Mouse (Mus musculus) leukemia stem cell, adult 10-12 weeks (primary cell): Measurements from ENCODE around the gene Hykk. TPM values are rescaled to one million over a fixed set of nuclear protein-coding genes. Genes with fewer than 3 reads are reported as not detected.

Experiments used
- polyA plus RNA-seq: library from polyadenylated mRNA; stranded (reverse); fragments of >175 nt; gene quantifications from 2 replicates; pipeline ENCODE4 v1.2.3, GENCODE M21; 2012; ENCODE audit warnings: low replicate concordance

Hykk gene
- polyA plus RNA-seq, result 0.39 TPM in 1 of 2 replicates, not detected in the other

DNA sequence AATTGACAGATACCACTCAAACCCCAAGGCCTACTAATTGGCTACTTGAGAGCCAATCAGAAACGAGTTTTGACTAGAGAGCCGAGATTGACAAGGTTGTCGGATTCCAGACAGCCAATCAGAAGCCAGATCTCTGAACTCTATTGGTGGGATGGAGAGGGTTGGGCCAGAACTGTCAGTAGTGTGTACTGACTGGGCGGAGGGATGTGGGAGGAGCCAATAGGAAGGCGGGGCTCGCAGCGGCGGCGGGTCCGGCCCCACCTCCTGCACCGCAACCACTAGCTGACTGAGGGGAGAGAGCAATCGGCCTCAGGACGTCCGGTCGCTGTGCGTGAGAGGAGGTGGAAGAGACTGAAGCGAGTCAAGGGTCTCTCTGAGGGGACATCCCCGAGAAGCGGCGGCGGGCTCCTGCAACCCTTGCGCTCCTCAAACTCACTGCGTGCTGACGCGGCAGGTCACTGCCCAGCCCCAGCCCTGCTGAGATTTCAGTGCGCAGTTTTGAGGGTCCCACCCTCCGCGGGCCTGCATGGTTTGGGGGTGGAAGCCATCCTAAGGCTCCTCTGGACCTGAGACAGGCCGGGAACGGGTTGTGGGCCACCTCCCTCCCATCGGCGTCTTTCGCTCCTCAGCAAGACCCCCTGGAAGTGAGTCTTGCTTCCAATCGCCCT, at the start of gene Hykk:
Hykk (plus strand) TSS at position 274 of the 668 bp plus-strand sequence.

GRCm38 (mm10) chr9:54950575-54951321, 33.7 kb downstream of the Hykk start, which contains the start of the genes Psma4 and AY074887:
Gene Psma4 (plus strand): TSS chr9:54950790.
Gene AY074887 (minus strand): TSS chr9:54950998.

DNA sequence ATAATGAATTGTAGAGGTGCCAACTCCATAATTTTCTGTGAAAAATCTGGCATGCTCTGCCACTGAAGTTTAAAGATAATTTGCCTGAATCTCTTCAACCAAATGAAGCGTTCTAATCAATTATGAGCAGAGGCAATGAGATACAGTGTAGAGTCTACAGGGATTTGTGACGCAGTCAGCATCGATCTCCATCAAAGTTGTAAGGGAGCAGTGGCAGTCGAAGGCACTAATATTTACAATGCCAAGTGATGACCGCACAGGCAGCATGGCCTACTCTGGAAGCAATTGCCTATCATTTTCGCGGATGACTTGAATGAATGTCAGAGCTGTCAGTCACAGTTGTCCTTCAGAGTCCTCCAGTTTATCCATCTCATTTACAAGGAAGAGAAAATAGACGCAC, 63.6 kb downstream of the Hykk start, which contains the start of gene Chrna5:
Chrna5 (plus strand) TSS at position 207 of the 400 bp plus-strand sequence.

Other genes with a start within 250 kb of the Hykk start
- 10.8 and 12.0 TPM in 2 replicates for gene Dnaja4, start 218.4 kb upstream of the Hykk start, polyA plus RNA-seq
- gene Wdr61, start 182.8 kb upstream of the Hykk start, polyA plus RNA-seq, result 2.3 and 39.0 TPM in 2 replicates
- gene Crabp1, start 152.5 kb upstream of the Hykk start, polyA plus RNA-seq, result not detected in 2 replicates
- gene Ireb2, start 53.5 kb upstream of the Hykk start, polyA plus RNA-seq, result 0.34 and 1.4 TPM in 2 replicates
- 1.4 and 3.9 TPM in 2 replicates for gene Psma4, start 33.5 kb downstream of the Hykk start, polyA plus RNA-seq
- not detected in 2 replicates for gene AY074887, start 33.7 kb downstream of the Hykk start, polyA plus RNA-seq
- not detected in 2 replicates for gene Chrna5, start 63.6 kb downstream of the Hykk start, polyA plus RNA-seq
- gene Chrna3, start 109.3 kb downstream of the Hykk start, polyA plus RNA-seq, result not detected in 2 replicates
- 0.05 and 0.06 TPM in 2 replicates for gene Chrnb4, start 131.5 kb downstream of the Hykk start, polyA plus RNA-seq
- 45.6 and 61.4 TPM in 2 replicates for gene Ube2q2, start 231.6 kb downstream of the Hykk start, polyA plus RNA-seq